Mouse (Mus musculus) CD8-positive naive resting alpha-beta T cell, adult 2 months (primary cell): ENCODE results near the gene Gm20809.
"Not testable (repeated sequence)": the region's sequence is repeated elsewhere in the genome, so short reads cannot be mapped to it uniquely, and the experiment has no call there.

Experiments used
- DNase-seq, 2 experiments: peaks; one replicate each; pipeline ENCODE4 v3.0.0; 2022; ENCODE audit warnings: low read depth in 2 of 2, low spot score in 2 of 2

The Gm20809 gene

GRCm38 (mm10) chrY:24454757-24455156, at the start of gene Gm20809:
TSS of gene Gm20809 (plus strand) at chrY:24455057.
- DNase-seq = not testable (repeated sequence)
